Mouse (Mus musculus) layer of hippocampus, adult 9-11 months (tissue): Measurements from ENCODE around the gene Taf10.

Source experiments
- DNase-seq: peaks from one replicate; pipeline ENCODE4 v3.0.0; 2022

The Taf10 gene

DNA sequence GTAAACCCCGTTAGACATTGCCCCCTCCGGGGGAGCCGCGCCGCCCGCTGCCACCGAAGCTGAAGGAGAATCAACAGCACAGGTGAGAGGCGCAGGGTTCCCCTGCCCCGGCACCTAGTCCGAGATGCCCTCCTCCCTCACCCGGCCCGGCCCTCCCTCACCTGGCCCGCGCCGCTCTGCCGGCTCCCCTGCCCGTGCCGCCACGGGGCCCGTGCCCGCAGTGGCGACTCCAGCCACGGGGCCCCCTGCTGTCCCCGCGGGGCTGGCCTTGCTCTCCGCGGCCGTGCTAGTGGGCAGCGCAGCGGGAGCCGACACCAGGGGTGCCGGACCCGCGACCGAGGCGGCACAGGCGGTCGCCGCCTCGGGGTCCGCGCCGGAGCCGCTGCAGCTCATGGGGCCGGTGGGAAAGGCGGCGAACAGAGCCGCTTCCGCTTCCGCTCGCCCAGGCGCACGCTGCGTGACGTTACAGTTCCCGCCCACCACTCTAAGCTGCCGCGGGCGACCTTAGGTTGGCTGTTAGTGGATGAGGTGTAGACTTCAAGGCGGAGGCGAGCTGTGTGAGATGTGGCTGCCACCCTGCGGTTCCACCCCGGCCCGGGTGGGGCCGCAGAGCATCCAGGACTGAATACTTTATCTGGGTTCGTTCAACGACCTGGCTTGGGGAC is at the start of gene Taf10:
Gene Taf10 (minus strand): TSS at position 436 of the 665 bp plus-strand sequence.
- peak; percentile 87 for DNase-seq

GRCm38 (mm10) chr7:105793701-105794100 is 49.5 kb upstream of the Taf10 start:
- DNase-seq: no peak

GRCm38 (mm10) chr7:105791147-105791546 is 47.0 kb upstream of the Taf10 start:
- DNase-seq: no peak

DNA sequence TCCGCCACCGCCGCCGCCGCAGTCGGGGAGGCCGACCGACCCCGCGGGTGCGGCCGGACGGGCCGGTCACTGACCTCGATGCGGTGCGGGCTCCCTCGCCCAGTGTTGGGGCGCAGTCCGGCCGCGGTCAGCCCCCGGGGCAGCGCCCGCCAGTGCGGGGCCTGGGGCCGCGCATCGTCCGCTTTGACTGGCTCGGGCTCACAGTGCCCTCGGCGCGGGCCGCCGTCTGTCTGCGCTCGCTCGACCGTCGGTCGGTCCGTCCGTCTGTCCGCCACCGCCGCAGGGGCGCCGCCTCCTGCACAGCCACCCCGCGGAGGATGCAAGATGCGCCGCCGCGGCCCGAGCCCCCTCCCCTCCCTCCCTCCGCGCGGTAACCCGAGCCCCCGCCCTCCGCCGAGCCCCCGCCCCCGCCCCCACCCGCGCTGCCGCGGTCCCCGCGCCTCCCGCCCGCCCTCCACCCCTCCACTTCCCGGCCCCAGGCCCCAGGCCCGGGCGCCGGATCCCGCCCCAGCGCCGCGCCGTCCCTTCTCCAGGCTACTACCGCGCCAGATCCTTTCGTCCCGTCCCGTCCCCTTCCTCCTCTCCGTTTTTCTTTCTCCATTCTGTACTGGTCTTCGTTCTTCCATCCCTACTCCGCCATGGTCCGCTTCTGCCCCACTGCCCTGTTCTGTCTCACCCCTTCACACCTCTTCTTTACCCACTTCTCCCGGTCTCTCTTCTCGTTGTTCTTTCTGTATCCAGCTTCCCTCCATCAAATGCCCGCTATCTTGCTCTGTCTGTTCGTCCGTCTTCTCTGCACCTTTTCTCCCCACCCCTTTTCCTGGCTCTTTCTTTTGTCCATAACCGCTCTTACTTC is 43.4 kb upstream of the Taf10 start, which contains the start of gene Dchs1:
Gene Dchs1 (minus strand): TSS at position 370 of the 856 bp plus-strand sequence.
- DNase-seq: no peak

DNA sequence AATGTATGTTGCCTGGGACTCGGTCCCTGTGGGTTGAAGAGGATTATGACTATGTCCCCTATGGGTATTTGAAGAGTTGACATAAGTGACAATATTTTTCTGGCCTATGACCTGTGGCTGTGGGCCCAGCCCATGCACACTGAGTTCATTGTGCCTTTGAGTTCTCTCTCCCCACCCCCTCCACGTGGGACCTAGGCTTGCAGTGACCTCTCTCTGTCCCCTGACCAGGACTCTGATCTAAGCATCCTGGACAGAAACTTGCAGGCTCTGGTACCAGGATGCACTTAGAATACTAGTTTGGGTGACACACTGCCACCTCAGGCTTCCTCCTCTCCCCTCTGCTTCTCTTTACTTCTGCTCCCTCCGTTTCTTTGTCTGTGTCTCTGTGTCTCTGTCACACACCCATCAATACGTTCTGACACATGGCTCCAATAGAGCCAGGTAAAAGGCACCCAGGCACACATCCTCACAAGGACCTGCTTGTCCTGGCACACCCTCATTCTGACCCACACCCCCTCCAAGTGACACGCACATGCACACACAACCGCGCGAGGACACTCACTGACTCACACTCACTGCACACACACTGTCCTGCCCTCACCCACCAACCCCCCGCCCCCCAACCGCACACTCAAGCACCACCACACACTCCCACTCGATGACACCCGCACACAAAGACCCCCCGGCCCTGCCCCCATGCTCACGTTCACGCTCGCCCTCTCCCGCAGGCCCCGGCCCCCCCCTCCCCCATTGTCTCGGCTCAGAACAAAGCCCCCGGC is 42.5 kb upstream of the Taf10 start:
- DNase-seq: no peak

GRCm38 (mm10) chr7:105784556-105784955 is 40.4 kb upstream of the Taf10 start:
- DNase-seq: no peak

DNA sequence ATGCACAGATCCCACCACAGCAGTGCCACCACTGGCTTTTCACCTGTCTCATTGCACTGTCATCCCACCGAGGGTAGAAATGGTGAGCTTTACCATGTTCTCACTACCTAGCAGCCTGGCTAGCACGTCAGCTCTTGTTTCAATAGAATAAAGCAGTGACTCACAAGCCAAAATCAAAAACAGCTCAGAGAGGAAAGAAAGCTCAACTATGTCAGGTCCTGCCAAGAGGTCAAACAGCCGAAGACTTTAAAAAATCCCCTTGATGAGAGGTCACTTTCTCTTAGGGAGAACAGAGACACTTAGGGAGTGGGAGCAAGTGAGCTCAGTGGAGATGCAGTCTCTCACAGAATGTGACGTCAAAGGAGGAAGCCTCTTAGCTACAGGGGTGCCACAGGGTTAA is 39.7 kb upstream of the Taf10 start:
- no peak for DNase-seq

DNA sequence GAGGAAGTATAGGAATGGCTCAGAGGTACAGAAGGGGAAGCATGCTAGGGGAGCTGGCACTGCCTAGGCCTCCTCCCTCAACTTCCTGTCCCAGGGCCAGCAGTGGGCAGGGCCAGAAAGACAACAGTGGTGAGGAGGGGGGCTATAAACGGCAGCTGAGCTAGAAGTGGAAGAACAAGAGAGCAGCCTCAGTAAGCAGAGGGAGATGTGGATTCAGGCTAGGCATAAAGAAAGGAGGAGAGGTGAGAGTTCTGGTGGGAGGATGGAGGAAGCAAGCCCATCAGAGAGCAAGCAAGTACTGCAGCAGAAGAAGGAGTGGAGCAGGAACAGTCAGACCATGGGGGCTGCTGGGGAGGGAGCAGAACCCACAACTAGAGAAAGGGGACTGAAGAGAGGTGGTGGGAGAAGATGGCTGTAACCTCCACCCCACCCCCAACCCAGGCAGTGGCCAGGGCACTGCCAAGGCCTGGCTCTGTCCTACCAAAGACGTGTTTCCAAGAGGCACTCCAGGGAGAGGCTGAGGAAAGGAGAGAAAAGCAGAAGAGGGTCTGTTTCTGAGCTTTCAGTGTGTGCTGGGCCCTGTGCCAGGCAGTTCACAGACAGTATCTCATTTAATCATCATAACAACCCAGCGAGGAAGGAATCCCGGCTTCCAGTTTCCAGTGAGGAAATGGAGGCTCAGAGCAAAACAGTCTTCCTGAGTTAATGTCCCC is 34.5 kb upstream of the Taf10 start:
- no peak for DNase-seq

DNA sequence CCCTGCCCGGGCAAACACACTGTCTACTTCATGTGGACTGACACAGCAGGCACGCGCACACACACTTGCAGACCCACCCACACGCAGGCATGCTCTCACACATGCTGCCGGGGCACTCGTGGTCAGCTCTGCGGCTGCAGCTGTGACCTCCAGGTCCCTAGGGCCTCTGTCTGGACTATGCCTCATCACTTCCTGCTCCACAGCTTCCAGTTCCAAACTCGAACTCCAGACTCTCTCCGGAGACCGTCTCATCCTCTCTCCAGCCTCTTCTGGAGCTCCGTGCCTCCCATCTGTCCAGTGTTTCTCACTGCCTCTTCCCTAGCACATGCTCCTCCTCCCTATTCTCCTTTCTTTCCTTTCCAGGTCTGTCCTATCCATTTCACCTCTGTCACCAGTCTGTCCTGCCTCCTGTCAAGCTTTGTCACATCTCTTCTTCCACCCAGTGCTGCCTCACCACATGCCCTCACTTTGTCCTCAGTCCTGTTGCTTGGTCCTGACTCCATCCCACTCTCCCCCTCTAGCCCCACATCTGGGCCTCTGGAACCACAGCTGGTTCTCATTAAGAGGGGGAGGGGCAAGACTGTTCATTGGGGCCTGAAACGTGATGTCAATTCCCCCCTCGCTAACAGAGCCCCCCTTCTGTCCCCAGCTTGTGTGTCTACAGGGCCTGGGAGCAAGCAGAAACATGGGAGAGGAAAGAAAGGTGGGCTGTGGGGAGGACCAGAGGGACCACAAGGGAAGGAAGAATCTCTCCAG is 33.8 kb upstream of the Taf10 start:
- DNase-seq: no peak

DNA sequence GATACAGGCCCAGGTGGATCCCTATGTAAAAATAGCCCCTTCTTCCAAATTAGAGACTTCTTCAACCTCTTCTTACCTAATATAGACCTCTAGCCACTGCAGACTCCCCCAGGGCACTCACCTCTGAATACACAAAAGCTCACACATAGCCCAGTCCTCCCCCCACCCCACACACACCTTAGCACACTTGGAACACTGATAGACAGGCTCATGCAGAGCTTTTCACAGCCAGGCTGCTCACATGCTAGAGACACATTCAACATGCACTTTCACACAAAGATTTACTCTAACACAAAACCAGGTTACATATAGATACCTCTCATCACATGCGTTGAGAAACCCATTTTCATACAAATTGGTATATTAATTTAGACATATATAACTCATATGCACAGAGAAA is 33.2 kb upstream of the Taf10 start:
- DNase-seq: no peak

- DNase-seq: no peak
Observed at GRCm38 (mm10) chr7:105776026-105776425, 31.9 kb upstream of the Taf10 start.

DNA sequence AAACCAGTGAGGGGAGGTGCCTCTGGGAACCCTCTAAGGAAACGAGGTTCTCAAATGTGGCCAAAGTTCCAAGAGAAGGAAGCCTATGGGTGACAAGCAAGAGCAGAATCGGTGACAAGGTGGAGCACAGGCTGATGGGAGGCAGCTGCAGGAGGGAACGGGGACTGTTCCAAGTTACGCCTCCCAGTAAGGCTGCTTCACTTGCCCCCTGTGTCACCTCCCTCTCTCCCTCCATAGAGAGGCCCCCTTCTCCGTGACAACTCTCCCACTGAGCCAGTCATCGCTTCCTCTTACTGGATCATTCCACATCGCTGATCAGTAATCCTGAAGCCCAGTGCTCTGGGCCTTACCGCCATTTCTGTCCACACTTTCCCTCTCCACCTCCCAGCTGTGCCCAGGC is 30.5 kb upstream of the Taf10 start:
- no peak for DNase-seq

DNA sequence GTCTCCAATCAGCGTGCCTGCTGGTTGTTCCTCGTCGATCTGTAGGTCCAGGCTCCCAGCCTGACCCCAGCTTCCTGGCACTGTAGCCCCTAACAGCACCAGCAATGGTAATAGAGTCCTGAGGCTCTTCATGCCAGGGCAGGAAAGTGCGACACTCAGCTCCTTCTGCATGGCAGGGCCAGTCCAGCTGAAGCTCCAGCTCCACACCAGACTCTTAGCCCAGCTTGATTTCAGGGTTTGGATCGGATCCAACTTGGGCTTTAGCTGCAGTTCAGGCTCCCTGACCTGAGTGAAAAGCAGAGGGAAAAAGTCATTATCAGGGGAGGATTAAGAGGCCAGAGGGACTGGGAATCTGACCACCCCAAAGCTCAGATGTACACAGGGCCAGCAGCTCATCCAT is 28.9 kb upstream of the Taf10 start:
- DNase-seq: no peak

DNA sequence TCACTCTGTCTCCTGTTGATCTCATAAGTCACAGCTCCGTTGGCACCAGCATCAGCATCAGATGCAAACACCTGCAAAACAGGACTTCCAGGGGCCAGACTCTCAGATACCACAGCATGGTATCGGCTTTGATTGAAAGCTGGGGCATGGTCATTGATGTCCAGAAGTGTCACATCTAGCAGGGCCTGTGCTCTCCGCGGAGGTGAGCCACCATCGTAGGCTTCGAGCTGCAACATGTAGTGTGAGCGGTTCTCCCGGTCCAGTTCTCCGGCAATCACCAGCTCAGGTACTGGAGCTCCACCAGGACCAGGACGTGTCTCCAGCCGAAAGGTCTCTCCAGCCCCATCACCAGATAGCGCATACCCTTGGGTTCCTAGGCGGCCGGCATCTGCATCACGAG is 28.2 kb upstream of the Taf10 start:
- DNase-seq: no peak

DNA sequence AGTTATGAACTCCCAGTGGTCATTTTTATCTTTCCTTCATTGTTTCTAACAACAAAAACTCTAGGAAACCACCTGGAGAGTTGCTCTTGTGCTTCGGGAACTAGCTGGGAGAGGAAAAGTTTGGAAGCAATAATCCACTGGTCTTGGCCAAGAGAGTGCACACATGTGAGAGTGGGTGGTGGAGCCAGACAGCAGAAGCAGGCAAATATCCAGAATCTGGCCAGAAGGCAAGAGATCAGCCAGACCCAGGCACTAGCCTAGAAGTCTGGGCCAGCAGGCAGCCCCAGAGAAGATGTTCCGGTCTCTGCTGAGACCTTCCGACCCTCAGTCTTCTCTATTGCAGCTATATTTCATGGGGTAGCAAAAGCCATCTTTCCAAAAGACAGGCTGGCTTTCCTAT is 25.8 kb upstream of the Taf10 start:
- DNase-seq: no peak

- no peak for DNase-seq
Observed at GRCm38 (mm10) chr7:105767729-105768165, 23.6 kb upstream of the Taf10 start.

GRCm38 (mm10) chr7:105764331-105764730 is 20.2 kb upstream of the Taf10 start:
- no peak for DNase-seq

- DNase-seq: no peak
Observed at GRCm38 (mm10) chr7:105762517-105763270, 18.5 kb upstream of the Taf10 start.

GRCm38 (mm10) chr7:105761813-105762484 is 17.8 kb upstream of the Taf10 start:
- no peak for DNase-seq

DNA sequence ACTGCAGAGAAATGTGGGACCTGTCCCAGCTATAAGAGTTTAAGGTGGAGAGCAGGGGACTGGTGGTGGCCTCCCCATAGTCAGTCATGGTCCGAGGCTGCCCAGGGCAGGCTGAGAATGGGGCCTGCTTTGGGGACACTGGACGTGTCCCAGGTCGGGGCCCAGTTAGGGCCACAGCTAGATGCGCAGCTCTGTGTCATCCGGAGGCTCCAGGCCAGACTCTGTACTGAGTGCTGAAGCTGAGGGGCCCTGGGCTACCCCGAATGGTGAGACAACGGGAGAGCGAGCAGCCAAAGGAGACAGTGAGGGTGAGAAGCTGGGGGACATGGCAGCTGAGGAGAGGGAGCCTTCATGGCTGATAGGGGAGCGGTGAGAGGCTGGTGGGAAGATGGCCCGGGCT is 9.1 kb upstream of the Taf10 start:
- no peak for DNase-seq

DNA sequence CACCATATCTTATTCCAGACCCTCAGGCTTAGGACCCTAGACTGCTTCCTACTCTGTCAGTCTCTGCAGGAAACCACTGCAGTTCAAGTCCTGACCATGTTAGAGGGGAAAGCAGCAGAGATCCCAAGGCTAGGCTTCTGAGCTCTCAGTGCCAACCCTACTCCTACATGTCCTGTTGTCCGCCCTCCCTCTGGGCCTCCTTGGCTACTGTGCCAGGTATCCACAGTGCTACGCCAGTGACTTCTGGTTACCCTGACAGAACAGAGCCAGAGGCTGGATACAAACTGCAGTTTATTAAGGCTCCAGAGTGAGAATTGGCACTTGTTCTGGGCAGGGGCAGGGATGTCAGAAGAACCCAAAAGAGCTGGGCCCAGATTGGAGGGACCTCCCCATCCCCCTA is 8.6 kb upstream of the Taf10 start:
- no peak for DNase-seq
